Mouse (Mus musculus): ENCODE measurements around the gene Phb.

The Phb gene

DNA sequence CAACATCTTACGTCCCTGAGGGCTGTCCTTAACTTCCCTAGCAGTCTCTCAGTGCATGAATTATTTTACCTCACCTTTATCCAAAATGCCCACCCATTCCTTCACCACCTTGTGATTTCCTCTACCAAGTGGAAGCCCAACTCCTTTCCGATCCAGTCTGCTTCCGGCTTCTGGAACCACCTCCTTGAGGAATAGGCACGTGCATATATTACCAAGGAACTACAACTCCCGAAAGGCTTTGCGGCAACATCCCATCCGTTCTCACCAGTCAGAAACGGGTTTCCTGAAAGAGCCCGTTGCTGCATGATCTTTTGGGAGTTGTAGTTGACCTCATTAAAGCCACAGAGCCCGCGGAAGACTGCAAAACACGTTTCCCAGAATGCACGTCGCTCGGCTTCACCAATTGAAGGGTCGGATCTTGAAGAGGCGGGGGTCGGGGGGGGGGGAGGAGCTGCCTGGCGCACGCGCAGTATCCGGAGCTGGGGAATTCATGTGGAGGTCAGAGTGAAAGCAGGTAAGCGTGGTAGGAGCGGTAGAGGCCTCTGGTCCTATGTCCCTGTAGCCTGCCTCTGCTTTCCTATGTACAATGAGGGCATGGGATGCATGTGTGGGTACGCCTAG is at the start of gene Phb:
Phb (plus strand) TSS at position 429 of the 621 bp plus-strand sequence.
- DNase-seq (ENCODE audit: low read depth, low spot score) = peak; percentile 100

- no peak for DNase-seq (ENCODE audit: low read depth, low spot score)
Measured at GRCm38 (mm10) chr11:95617785-95618465, 48.8 kb upstream of the Phb start.

DNA sequence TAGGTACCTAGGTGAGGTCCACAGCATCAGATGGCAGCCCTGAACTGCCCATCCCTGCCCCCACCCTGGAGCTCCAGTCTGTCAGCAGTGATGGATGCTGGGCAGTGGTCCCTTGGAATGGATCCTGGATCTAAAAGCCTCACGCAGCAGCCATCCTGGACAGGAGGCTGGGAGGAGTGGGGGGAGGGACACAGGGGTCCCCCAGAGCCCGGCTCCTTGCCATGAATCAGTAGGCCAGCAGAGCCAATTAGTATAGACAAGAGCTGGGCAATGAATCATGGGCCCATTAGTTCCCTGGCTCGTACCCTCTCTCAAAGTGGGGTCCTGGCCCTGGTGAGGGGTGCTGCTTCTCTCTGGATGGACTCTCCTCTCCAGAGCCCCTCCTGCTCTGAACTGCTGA is 47.7 kb upstream of the Phb start:
- no peak for DNase-seq (ENCODE audit: low read depth, low spot score)

GRCm38 (mm10) chr11:95619886-95620444 is 46.8 kb upstream of the Phb start:
- DNase-seq (ENCODE audit: low read depth, low spot score) = peak; percentile 8

- no peak for DNase-seq (ENCODE audit: low read depth, low spot score)
Measured at GRCm38 (mm10) chr11:95621010-95621409, 45.7 kb upstream of the Phb start.

DNA sequence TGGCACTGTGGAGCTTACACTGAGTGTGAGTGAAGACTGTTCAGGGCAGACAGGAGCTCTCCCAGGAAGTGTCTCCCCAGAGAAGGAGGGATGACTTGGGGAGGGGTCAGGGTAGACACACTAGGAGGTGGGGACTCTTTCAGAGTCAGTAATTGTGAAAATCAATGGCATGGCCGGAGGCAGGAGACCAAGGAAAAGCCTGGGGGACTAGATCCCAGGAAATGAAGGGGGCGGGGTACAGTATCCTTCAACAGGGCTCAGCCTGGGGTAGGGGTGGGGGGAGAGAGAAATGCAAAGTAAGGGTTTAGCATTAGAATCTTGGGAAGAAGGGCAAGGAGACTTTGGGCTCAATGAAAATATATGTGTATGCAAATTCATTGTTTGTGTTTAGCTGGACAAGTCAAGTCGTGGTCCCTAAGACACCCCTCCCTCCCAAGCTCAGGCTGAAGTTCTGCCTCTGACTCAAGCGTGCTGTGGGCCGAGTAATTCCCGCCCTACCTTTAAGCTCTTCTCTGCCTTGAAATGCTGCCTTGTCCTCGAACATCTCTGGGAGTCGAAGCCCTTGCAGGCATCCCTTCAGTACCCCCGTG is 45.1 kb upstream of the Phb start:
- no peak for DNase-seq (ENCODE audit: low read depth, low spot score)

GRCm38 (mm10) chr11:95622426-95622825 is 44.3 kb upstream of the Phb start:
- DNase-seq (ENCODE audit: low read depth, low spot score) = no peak

DNA sequence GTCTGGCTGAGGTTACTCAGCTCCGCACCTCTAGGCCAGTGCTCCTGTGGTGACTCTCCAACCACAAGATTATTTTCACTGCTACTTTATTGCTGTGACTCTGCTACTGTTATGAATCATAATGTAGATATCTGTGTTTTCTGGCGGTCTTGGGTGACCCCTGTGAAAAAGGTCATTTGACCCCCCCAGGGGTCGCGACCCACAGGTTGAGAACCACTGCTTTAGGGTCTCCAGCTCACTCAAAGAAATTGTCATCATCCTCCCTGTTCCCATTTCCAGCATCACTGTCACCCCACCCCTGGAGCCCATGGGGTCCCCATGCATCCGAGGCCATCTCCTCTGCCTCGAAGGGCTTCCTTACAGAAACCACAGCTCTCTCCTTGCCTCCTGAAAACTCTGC is 36.2 kb upstream of the Phb start:
- DNase-seq (ENCODE audit: low read depth, low spot score) = no peak

- DNase-seq (ENCODE audit: low read depth, low spot score) = no peak
Measured at GRCm38 (mm10) chr11:95631301-95631700, 35.5 kb upstream of the Phb start.

DNA sequence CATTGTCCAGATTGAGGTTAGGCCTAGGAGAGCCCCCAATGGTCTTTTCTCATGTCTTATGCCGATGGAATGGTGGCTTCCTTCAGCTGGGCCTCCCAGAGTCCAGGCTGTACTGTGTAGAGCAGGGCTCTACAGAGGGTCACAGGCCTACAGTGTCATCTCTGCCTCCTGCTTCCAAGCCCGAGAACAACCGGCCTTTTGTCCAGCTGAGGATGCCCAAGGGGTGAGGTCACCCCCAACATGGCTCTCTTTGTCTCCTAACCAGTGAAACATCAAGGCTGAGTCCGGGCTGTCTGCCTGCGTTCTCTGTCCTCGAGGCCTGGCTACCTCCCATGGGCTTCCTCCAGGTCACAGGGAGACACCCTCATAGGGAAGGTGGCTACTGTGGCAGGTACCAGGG is 34.3 kb upstream of the Phb start:
- DNase-seq (ENCODE audit: low read depth, low spot score) = peak; percentile 36

DNA sequence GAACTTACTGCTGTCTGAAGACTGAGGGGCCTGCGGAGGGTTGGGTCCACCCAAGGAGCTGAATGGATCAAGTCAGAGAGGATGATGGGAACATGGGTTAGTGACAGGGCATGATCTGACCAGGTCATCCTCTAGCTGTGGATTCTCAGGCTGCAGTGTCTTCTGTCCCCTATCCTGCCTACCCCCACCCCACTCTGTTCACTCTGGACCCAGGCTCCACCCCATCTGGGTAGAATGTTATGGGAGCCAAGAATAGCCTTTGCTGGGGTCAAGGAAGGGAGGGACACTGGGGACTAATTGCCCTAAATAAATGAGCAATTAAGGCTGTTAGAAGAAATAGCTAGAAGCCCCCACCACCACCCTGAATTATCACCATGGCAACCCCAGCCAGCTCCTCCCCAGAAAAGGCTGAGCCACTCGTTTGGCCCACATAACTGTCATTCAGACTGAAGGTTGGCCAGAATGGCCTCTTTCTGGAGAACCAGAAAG is 33.2 kb upstream of the Phb start:
- DNase-seq (ENCODE audit: low read depth, low spot score) = no peak

DNA sequence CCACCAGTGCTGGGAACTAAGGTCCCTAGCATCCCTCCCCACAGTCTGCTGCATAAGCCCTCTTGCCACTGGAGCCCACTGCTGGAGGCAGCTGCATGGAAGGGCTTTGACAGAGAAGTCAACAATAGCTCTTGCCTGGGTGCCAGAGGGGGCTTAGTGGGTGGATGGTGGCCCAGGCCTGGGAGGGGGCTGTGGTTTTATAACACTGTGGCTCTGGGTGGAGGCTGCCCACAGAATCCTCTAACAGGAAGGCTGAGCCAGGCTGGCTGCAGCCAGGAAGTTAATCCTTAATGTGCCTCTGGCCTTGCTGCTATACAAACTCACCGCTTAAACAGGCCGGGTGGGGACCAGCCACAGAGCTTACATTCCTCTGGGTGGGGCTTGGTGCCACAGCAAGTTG is 31.7 kb upstream of the Phb start:
- DNase-seq (ENCODE audit: low read depth, low spot score) = no peak

- DNase-seq (ENCODE audit: low read depth, low spot score) = no peak
Measured at GRCm38 (mm10) chr11:95640751-95641150, 26.0 kb upstream of the Phb start.

DNA sequence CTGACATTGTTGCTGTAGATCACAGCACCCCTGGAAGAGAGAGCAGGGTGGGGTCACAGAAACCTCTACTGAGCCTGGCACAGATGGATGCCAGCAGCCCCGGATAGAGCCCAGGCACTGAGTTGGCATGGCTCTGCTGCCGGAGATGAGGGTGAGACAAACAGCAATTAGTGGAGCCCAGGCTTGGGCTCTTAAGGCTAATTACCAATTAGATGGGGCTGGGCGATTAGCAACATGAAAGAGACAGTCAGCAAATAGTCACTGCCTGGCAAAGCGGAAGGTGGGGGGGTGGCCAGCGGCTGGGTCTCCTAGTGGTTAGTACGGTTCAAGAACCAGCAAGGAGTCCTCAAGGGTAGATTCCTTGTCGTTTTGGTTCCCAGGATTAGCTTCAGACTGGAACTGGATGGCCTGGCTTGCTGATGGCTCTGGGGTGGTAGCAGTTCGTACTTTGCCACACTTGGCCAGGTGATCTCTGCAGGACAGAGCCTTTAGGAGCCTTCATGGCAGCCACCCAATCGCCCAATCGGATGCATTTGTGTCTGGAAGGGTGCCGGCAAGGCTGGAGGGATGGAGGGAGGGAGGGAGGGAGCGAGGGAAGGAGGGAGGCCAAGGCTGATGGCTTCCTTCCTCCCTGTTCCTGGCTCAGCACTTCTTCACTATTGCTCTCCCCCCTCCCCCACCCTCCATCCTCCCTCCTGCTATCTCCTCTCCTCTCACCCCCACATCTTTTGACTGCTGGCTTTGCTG is 24.1 kb upstream of the Phb start:
- DNase-seq (ENCODE audit: low read depth, low spot score) = no peak

DNA sequence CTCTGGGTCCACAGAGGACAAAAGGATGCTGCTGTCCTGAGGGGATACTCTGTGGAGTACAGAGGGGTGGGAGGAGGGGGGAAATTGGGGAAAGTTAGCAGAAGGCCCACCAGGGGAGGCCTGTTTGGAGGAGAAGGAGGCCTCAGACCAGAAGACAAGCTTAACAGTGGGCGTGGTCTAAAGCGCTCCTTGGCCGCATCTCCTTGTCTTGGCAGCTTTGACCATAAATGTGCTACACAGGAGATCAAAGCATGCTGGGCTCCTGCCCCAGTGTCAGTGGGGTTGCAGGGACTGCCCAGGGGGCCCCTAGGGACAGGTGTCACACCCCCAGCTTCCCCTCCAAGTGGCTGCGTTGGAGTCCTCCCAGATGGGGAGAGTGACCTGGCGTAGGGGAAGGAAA is 22.9 kb upstream of the Phb start:
- no peak for DNase-seq (ENCODE audit: low read depth, low spot score)

DNA sequence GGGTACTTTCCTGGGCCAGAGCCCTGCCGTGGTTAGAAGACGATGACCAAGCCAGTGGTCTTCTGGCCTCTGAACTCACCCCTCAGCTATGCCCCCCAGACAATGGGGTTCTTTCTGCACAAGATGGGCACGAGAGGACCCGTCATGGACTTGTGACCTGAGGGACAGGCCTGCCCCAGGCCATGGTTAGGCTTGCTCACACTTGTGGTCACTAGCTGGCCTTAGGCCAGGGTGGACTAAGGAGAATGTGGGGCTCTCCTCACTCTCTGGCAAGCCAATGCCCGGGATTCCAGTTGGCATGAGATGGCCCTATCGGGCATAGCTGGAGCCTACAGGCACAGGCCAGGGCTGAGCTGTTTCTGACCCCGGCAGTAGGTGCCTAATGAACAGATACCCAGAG is 22.4 kb upstream of the Phb start:
- DNase-seq (ENCODE audit: low read depth, low spot score) = peak; percentile 41

DNA sequence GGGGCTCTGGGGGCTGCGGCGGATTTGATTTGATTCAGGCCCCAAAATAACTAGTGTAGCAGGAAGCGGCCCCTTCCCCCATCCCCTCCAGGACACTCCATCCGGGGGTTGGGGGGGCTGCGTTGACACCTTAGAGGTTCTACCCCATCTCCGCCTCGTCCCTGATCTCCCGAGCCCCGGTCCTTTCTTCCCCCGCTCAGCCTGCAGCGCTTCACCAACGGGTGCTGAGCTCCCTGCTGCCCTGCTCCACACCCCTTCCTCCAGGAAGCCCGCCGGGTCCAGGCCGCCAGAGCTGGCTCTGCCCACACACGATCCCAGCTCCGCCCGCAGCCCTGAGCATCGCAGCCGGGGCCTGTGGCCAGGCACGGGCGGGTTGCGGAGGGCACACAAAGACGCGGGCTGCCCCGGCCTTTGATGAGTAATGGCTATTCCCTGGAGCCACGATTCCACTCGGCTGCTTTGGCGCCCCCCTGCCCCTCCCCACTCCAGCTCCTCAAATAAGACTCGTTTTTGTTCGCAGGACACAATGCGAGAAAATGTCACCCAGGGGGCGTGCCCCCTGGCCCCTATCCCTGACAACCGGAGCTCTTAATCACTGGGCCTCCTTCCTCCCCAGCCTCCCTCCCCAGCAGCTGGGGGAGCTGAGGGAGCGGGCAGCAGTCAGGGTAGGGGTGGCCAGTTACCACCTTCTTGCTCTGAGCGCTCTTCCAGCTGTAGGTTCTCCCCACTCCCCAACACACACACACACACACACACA is 21.2 kb upstream of the Phb start:
- no peak for DNase-seq (ENCODE audit: low read depth, low spot score)

GRCm38 (mm10) chr11:95646154-95646490 is 20.6 kb upstream of the Phb start:
- DNase-seq (ENCODE audit: low read depth, low spot score) = no peak

- no peak for DNase-seq (ENCODE audit: low read depth, low spot score)
Measured at GRCm38 (mm10) chr11:95647791-95648190, 19.0 kb upstream of the Phb start.

- DNase-seq (ENCODE audit: low read depth, low spot score) = peak; percentile 76
Measured at GRCm38 (mm10) chr11:95648827-95649226, 17.9 kb upstream of the Phb start.

- DNase-seq (ENCODE audit: low read depth, low spot score) = no peak
Measured at GRCm38 (mm10) chr11:95649560-95649959, 17.2 kb upstream of the Phb start.
